Mouse (Mus musculus) central nervous system, embryonic 11.5 days (tissue): ENCODE data around the gene Uxt. TPM values are rescaled to one million over a fixed set of nuclear protein-coding genes. Genes with fewer than 3 reads are reported as not detected.

Source experiments
- polyA plus RNA-seq: library from polyadenylated mRNA; depleted of rRNA; stranded (reverse); fragments of >200 nt; gene quantifications from 2 replicates; pipeline ENCODE4 v1.2.3, GENCODE M21; 2012; rRNA removed

Uxt gene
- 33.6 and 36.0 TPM in 2 replicates for polyA plus RNA-seq

DNA sequence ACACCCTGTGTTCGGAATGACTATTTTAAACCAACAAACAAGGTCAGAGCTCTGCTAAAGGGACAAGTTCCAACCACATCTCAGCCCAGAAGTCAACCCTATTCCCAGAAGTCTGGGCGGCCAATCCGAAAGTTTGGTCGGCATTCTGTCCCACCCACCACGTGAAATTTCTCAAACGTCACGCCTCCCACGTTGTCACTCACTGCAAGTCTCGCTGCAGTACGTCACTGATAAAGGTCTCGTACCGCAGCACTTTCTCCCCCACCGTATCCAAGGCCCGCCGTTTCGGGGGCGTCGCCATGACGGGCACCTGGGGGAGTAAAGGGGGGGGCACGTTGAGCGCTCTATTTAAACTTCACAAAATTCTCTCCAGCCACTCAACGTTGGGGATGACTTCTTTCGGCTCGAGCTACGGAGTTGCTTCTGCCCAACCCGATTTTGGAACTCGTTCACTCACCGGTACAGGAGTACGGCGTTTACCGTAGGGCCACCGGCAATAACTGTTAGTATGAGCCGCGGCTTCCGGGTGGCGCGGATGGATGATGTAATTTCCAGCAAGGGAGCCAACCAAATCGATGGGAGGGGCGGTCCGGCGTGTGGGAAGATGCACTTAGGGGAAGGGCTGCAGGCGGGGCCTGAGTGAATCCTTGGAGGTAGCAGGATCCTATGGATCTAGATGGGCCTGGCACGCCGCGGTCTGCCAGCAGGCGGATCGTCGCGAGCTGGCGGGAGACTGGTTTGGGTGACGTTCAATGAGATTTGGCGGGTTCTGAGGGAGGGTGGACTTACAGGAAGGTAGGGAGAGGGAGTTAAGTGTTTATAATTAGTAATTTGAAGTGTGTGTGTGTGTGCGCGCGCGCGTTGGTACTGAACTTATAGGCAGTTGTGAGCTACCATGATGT is at the start of gene Uxt:
Uxt (minus strand) TSS at position 541 of the 902 bp plus-strand sequence.

DNA sequence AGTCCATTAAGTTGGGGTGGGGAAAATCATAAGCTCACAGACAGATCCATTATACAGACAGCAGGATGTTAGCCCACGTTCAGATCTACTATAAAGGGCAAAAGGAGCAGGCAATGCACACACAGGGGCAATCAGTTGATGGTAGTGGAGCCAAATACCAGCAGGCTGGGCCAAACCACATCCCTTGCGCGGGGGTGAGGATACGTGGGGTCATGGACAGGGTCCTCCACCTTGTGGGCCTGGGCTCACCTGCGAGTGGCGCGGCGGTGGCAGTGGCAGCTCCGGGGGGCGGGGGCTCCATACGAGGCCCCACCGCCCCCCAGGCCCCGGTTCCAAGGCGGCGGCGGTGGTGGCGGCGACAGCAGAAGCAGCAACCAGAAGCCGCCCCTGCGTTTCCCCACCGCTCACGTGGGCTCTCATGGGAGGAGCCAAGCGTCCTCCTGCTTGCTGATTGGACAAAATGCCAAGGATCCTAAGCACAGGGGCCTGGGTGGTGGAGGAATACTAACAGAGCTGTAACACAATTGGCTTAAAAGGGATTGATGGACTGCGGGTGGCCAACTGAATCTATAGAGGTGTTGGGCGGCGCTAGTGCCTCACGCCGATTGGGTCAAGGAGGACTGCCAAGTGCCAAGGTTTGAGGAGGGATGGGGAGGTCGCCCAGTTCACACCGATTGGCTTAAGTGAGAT is 11.5 kb downstream of the Uxt start, which contains the start of gene Elk1:
Elk1 (minus strand) TSS at position 418 of the 690 bp plus-strand sequence.

DNA sequence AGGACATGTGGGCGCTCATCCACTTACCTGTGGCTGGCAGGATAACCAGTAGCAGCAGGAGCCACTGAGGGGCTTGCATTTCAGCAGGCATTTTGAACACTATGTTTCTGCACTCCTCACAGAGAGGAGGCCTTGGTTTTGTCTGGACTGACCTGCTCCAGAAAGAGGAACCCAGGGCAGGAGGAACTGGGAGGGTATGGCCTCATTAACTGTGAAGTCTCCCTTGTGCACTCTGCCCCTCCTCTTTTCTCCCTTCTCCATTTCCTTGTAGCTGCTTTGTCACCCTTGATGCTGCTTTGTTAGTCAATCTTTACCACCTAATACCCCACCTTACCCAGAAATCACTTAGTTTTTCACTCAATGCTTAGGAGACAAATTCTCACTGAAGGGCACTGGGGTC is 30.5 kb downstream of the Uxt start, which contains the start of gene Cfp:
Cfp (minus strand) TSS at position 192 of the 400 bp plus-strand sequence.

DNA sequence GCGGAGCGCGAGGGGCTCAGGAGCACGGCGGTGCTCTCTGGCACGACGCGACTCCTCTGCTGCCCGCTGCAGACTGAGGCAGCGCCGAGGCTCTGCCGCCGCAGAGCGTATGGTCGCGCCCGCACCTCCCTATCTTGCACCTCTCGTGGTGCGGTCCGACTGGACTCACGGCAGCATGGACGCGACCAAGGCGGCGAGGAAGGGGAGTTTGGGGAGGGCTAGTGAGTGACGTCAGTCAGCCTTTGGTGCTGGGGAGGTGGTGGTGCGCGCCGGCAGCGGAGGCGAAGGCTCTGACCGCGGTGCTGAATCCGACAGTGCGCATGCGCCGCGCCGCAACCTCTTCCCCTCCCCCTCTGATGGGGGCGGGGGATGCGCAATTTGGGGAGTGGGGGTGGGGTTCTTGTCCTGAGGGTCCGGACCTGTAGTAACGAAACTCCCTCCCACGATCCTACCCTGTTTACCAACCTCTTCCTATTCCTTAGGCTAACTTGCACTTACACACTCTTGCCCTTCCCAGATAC is 40.9 kb downstream of the Uxt start, which contains the start of gene Syn1:
Syn1 (minus strand) TSS at position 161 of the 521 bp plus-strand sequence.

Other genes with a start within 250 kb of the Uxt start
- gene Araf, start 164.2 kb downstream of the Uxt start, polyA plus RNA-seq = 110 and 145 TPM in 2 replicates
- 6.4 and 13.3 TPM in 2 replicates for gene Timp1, start 91.9 kb downstream of the Uxt start, polyA plus RNA-seq
- 6.0 and 6.4 TPM in 2 replicates for gene Syn1, start 41.0 kb downstream of the Uxt start, polyA plus RNA-seq
- gene Cfp, start 30.5 kb downstream of the Uxt start, polyA plus RNA-seq = 20.5 and 23.8 TPM in 2 replicates
- gene Elk1, start 11.4 kb downstream of the Uxt start, polyA plus RNA-seq = 13.7 and 21.4 TPM in 2 replicates
- gene Zfp182, start 100.3 kb upstream of the Uxt start, polyA plus RNA-seq = 6.6 and 8.6 TPM in 2 replicates
- gene Spaca5, start 106.4 kb upstream of the Uxt start, polyA plus RNA-seq = not detected in 2 replicates
- 0.96 and 1.3 TPM in 2 replicates for gene Zfp300, start 127.5 kb upstream of the Uxt start, polyA plus RNA-seq
- gene Ssxa1, start 153.8 kb upstream of the Uxt start, polyA plus RNA-seq = not detected in 2 replicates
- not detected in 2 replicates for gene Gm21876, start 213.6 kb upstream of the Uxt start, polyA plus RNA-seq